Comparison of ENCODE assay signal across 22 mouse cellular contexts in the genomic region with DNA sequence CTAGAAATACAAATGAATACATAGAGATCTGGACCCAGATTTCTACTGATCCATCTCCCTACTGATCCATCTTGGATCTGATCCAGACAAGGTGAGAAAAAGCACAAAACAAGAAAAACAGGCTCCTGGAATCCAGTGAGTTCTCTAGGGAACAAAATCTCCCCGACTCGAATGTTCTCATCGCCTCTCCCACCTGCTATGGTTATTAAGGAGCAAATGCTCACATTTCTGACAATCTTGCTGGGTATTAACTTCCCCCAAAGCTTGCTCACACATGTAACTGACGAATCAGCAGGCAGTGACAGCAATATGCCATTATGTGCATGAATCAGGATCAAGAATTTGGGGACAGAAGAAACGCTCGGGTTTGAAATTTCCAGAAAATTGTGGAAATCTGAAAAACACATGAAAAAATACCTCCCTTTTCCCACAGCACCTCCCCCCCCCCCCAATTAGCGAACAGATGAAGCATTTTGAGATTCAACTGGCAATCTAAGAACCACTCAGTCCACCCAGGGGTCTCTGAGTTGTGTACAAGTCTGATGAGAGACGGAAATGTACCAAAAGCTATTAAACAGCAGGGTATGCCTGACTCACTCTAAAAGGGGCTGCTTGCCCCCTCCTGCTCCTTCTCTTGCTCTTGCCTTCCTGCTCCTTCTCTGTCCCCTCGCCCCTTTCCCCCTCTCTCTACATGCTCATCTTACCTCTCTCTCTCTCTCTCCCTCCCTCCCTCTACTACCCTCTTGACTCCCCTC.
DNase-seq lines count a peak whose midpoint lies in the region; ATAC-seq and TF ChIP-seq lines count a peak whose summit lies in the region.
"Had no signal": no experiment of that assay in that cellular context is flagged by ENCODE, and none has a peak within 500 bp of the region (broad histone marks: within the 10 kb centered on the region; RNA-seq: fewer than 3 reads in every experiment).

No protein-coding gene starts in this region.

- no peaks in the 10 kb centered on the region for H3K9me3 ChIP-seq in forebrain, embryonic 15.5 days
- no peaks in the 10 kb centered on the region for H3K9me3 ChIP-seq in forebrain, embryonic 11.5 days (ENCODE audit: control insufficient read depth, low read length)
- H3K9me3 ChIP-seq in neural tube, embryonic 15.5 days (replicated peaks), result no peaks in the 10 kb centered on the region
- no peaks in the 10 kb centered on the region for H3K9me3 ChIP-seq in embryonic facial prominence, embryonic 12.5 days
- H3K9me3 ChIP-seq in limb, embryonic 15.5 days, result no peaks in the 10 kb centered on the region
- H3K9me3 ChIP-seq: forebrain, embryonic 10.5 days; intestine, embryonic 15.5 days had no signal

- intact Hi-C loops in heart, adult 2 months (cut with DNase I), result no loop called here

- H3K79me2 ChIP-seq in heart, adult 2 months (replicated peaks; ENCODE audit: control insufficient read depth, insufficient read depth, low read length), result no peaks in the 10 kb centered on the region

- no peak overlapping the region for H3K9ac ChIP-seq in forebrain, embryonic 15.5 days (replicated peaks)
- no peak overlapping the region for H3K9ac ChIP-seq in forebrain, embryonic 11.5 days (ENCODE audit: low read length)
- H3K9ac ChIP-seq in neural tube, embryonic 15.5 days (replicated peaks), result no peak overlapping the region
- no peak overlapping the region for H3K9ac ChIP-seq in embryonic facial prominence, embryonic 12.5 days
- H3K9ac ChIP-seq in limb, embryonic 15.5 days, result no peak overlapping the region
- no peak overlapping the region for H3K9ac ChIP-seq in heart, adult 2 months (ENCODE audit: low read depth, low read length)
- H3K9ac ChIP-seq: intestine, embryonic 15.5 days had no signal

- no peak for TF ChIP-seq CTCF in heart, adult 2 months (IDR thresholded peaks at IDR 0.05)

- TF ChIP-seq EP300 in heart, adult 2 months (IDR thresholded peaks at IDR 0.05; ENCODE audit: insufficient read depth, low read depth, low read length), result no peak

- ATAC-seq in forebrain, embryonic 15.5 days (replicated peaks), result peak; percentile 39; the same call in 1 of the 2 replicates
- ATAC-seq in forebrain, embryonic 11.5 days (replicated peaks; ENCODE audit: low FRiP score), result no peak
- ATAC-seq in neural tube, embryonic 15.5 days (ENCODE audit: low FRiP score), result peak; percentile 52; the same call in 1 of the 2 replicates
- ATAC-seq in embryonic facial prominence, embryonic 12.5 days (ENCODE audit: insufficient number of reproducible peaks, insufficient read depth, low FRiP score, low TSS enrichment), result no peak
- no peak for ATAC-seq in limb, embryonic 15.5 days (ENCODE audit: insufficient number of reproducible peaks, low FRiP score, low TSS enrichment, low read depth)
- ATAC-seq: CD4-positive, CD25-positive, alpha-beta regulatory T cell, adult 4 months; hindbrain, embryonic 16.5 days; intestine, embryonic 15.5 days had no signal

- H3K4me1 ChIP-seq in forebrain, embryonic 15.5 days, result 0 out of 2 replicates have a peak, but pooled peaks cover 7% of the 10 kb centered on the region
- peaks cover 13% of the 10 kb centered on the region for H3K4me1 ChIP-seq in forebrain, embryonic 11.5 days (replicated peaks; ENCODE audit: control insufficient read depth, insufficient read depth, low read length)
- peaks cover 9% of the 10 kb centered on the region for H3K4me1 ChIP-seq in neural tube, embryonic 15.5 days
- H3K4me1 ChIP-seq in embryonic facial prominence, embryonic 12.5 days, result peaks cover 25% of the 10 kb centered on the region
- peaks cover 11% of the 10 kb centered on the region for H3K4me1 ChIP-seq in limb, embryonic 15.5 days
- peaks cover 4% of the 10 kb centered on the region for H3K4me1 ChIP-seq in heart, adult 2 months (ENCODE audit: control insufficient read depth, insufficient read depth, low read length)

- no peak for TF ChIP-seq POLR2A in heart, adult 2 months (IDR thresholded peaks at IDR 0.05; ENCODE audit: insufficient read depth, low read depth, low read length)

- no peaks in the 10 kb centered on the region for H3K27me3 ChIP-seq in forebrain, embryonic 15.5 days
- no peaks in the 10 kb centered on the region for H3K27me3 ChIP-seq in forebrain, embryonic 11.5 days (ENCODE audit: control insufficient read depth, insufficient read depth, low read length)
- H3K27me3 ChIP-seq in neural tube, embryonic 15.5 days (replicated peaks), result no peaks in the 10 kb centered on the region
- no peaks in the 10 kb centered on the region for H3K27me3 ChIP-seq in embryonic facial prominence, embryonic 12.5 days
- no peaks in the 10 kb centered on the region for H3K27me3 ChIP-seq in limb, embryonic 15.5 days
- no peaks in the 10 kb centered on the region for H3K27me3 ChIP-seq in heart, adult 2 months (ENCODE audit: control insufficient read depth, insufficient read depth, low read length)
- H3K27me3 ChIP-seq: intestine, embryonic 15.5 days had no signal

- no peaks in the 10 kb centered on the region for H3K36me3 ChIP-seq in forebrain, embryonic 15.5 days
- H3K36me3 ChIP-seq in forebrain, embryonic 11.5 days (ENCODE audit: control insufficient read depth, insufficient read depth, low read length), result no peaks in the 10 kb centered on the region
- H3K36me3 ChIP-seq in neural tube, embryonic 15.5 days, result no peaks in the 10 kb centered on the region
- no peaks in the 10 kb centered on the region for H3K36me3 ChIP-seq in embryonic facial prominence, embryonic 12.5 days
- H3K36me3 ChIP-seq in limb, embryonic 15.5 days, result no peaks in the 10 kb centered on the region
- no peaks in the 10 kb centered on the region for H3K36me3 ChIP-seq in heart, adult 2 months (ENCODE audit: control insufficient read depth, insufficient read depth, low read length)
- H3K36me3 ChIP-seq: intestine, embryonic 15.5 days had no signal

- no peak overlapping the region for H3K4me2 ChIP-seq in forebrain, embryonic 15.5 days (replicated peaks)
- H3K4me2 ChIP-seq in forebrain, embryonic 11.5 days (ENCODE audit: low read depth, low read length, severe bottlenecking), result no peak overlapping the region
- no peak overlapping the region for H3K4me2 ChIP-seq in neural tube, embryonic 15.5 days
- no peak overlapping the region for H3K4me2 ChIP-seq in embryonic facial prominence, embryonic 12.5 days (replicated peaks)
- H3K4me2 ChIP-seq in limb, embryonic 15.5 days, result no peak overlapping the region
- H3K4me2 ChIP-seq: heart, embryonic 11.5 days; intestine, embryonic 15.5 days had no signal

- no peak for DNase-seq in forebrain, embryonic 11.5 days (ENCODE audit: low spot score)
- DNase-seq in neural tube, embryonic 10.5 days (ENCODE audit: extremely low spot score, low spot score), result no peak
- no peak for DNase-seq in heart, adult 2 months
- DNase-seq: adrenal gland, postnatal 25 days; cerebellum, adult 11-12 months; cerebellum, postnatal 10 days; gastrocnemius, postnatal 10 days; kidney, adult 8-10 months; kidney, postnatal 25 days; lung, postnatal 4 days; right cerebral cortex, postnatal 4 days; thymus, adult 18-20 months; thymus, postnatal 4 days had no signal

- H3K27ac ChIP-seq in forebrain, embryonic 15.5 days (replicated peaks), result no peak overlapping the region
- no peak overlapping the region for H3K27ac ChIP-seq in forebrain, embryonic 11.5 days (ENCODE audit: low read depth, low read length)
- no peak overlapping the region for H3K27ac ChIP-seq in neural tube, embryonic 15.5 days (replicated peaks)
- H3K27ac ChIP-seq in embryonic facial prominence, embryonic 12.5 days, result peak overlapping the region; percentile 61; the same call in 1 of the 2 replicates
- peak overlapping the region; percentile 63 for H3K27ac ChIP-seq in limb, embryonic 15.5 days
- no peak overlapping the region for H3K27ac ChIP-seq in heart, adult 2 months
- H3K27ac ChIP-seq: forebrain, embryonic 10.5 days; intestine, embryonic 15.5 days had no signal

- WGBS in forebrain, embryonic 15.5 days, result 63% methylated on average over 9 of the region's 9 CpGs
- 76% methylated on average over 9 of the region's 9 CpGs for WGBS in forebrain, embryonic 11.5 days
- WGBS in neural tube, embryonic 15.5 days, result 53% methylated on average over 9 of the region's 9 CpGs
- 54% methylated on average over 9 of the region's 9 CpGs for WGBS in embryonic facial prominence, embryonic 12.5 days
- WGBS in limb, embryonic 15.5 days, result 39% methylated on average over 9 of the region's 9 CpGs
- WGBS in heart, adult 2 months, result 90% methylated on average over 9 of the region's 9 CpGs

- H3K4me3 ChIP-seq in forebrain, embryonic 15.5 days, result no peak overlapping the region
- H3K4me3 ChIP-seq in forebrain, embryonic 11.5 days (ENCODE audit: low read depth, low read length), result no peak overlapping the region
- no peak overlapping the region for H3K4me3 ChIP-seq in neural tube, embryonic 15.5 days (replicated peaks)
- no peak overlapping the region for H3K4me3 ChIP-seq in embryonic facial prominence, embryonic 12.5 days
- no peak overlapping the region for H3K4me3 ChIP-seq in limb, embryonic 15.5 days
- H3K4me3 ChIP-seq in heart, adult 2 months, result no peak overlapping the region
- H3K4me3 ChIP-seq: forebrain, embryonic 10.5 days; intestine, embryonic 15.5 days had no signal

Comparison
In these comparisons a context has a peak if more than half of its experiments do, and no peak if none do; other contexts are left out.
1. ATAC-seq: peak in forebrain, embryonic 15.5 days (single experiment) and neural tube, embryonic 15.5 days (single experiment); none in forebrain, embryonic 11.5 days (single experiment), embryonic facial prominence, embryonic 12.5 days (single experiment) and limb, embryonic 15.5 days (single experiment).
2. H3K27ac ChIP-seq: peak in embryonic facial prominence, embryonic 12.5 days (single experiment) and limb, embryonic 15.5 days (single experiment); none in forebrain, embryonic 15.5 days (single experiment), forebrain, embryonic 11.5 days (single experiment), neural tube, embryonic 15.5 days (single experiment) and heart, adult 2 months (single experiment).